Mouse (Mus musculus): ENCODE measurements at regions not wholly inside any gene's neighbourhood (a gene's known extent, or its start where the extent isn't known, plus 50 kb on each side); places are given as distances from the start of the nearest gene placed in this dataset.

- no peak for DNase-seq (ENCODE audit: low spot score)
These were observed 1422.4 kb upstream of the Gm6569 start for GRCm38 (mm10) chr15:72411956-72412355.
